Mouse (Mus musculus) neural tube, embryonic 14.5 days (tissue): ENCODE results near the gene Selplg. TPM values are rescaled to one million over a fixed set of nuclear protein-coding genes. Genes with fewer than 3 reads are reported as not detected.

ENCODE experiments used
- ATAC-seq: fragments of 200-750 bp; cut with Nextera tagmentation; 2 replicates; pipeline ENCODE4 v1.8.0; 2017; ENCODE audit warnings: low read depth, mild to moderate bottlenecking, moderate TSS enrichment, moderate library complexity
- H3K27ac ChIP-seq: fragments of 300-500 bp; sonication (generic); 2 replicates; pipeline ENCODE4 v1.5.1; 2014; ENCODE audit warnings: low read depth, mild to moderate bottlenecking, control low read depth, low read length, moderate library complexity, mixed read lengths
- H3K27me3 ChIP-seq: fragments of 300-500 bp; sonication (generic); 2 replicates; pipeline ENCODE4 v1.6.1; 2014; ENCODE audit warnings: low read length; ENCODE audit not compliant: control insufficient read depth, insufficient read depth
- H3K36me3 ChIP-seq: fragments of 300-500 bp; sonication (generic); 2 replicates; pipeline ENCODE4 v1.6.1; 2014; ENCODE audit warnings: low read length, mixed read lengths; ENCODE audit not compliant: control insufficient read depth, insufficient read depth
- H3K4me1 ChIP-seq: fragments of 300-500 bp; sonication (generic); 2 replicates; pipeline ENCODE4 v1.6.1; 2014; ENCODE audit warnings: low read length; ENCODE audit not compliant: control insufficient read depth, insufficient read depth
- H3K4me2 ChIP-seq: fragments of 300-500 bp; sonication (generic); 2 replicates; pipeline ENCODE4 v1.6.1; 2014; ENCODE audit warnings: mild to moderate bottlenecking, low read depth, low read length, control low read depth
- H3K4me3 ChIP-seq: fragments of 300-500 bp; sonication (generic); 2 replicates; pipeline ENCODE4 v1.5.1; 2014; ENCODE audit warnings: low read depth, low read length, control low read depth, mixed read lengths
- H3K9ac ChIP-seq: fragments of 300-500 bp; sonication (generic); replicated peaks from 2 replicates; pipeline ENCODE4 v1.6.1; 2014; ENCODE audit warnings: low read depth, mild to moderate bottlenecking, control low read depth, low read length, mixed read lengths
- H3K9me3 ChIP-seq: fragments of 300-500 bp; sonication (generic); 2 replicates; pipeline ENCODE4 v1.6.1; 2016; ENCODE audit warnings: low read length; ENCODE audit not compliant: control insufficient read depth
- WGBS: fragments of 180-500 bp; shearing (Covaris S2); extraction: QIAGEN DNeasy Blood & Tissue Kit; methylation state at CpG from one replicate; pipeline ENCODE4 v1.1.7; 2014; 5-methylcytosine and 5-hydroxymethylcytosine counted together
- polyA plus RNA-seq: library from polyadenylated mRNA; unstranded; fragments of >200 nt; fragmentation: Nextera tagmentation; extraction: Ambion mirVana; gene quantifications from 2 replicates; pipeline ENCODE4 v1.2.1, GENCODE M21; 2014

Selplg gene
- polyA plus RNA-seq, 1 experiment from 2014 or later, result 1.8 TPM

DNA sequence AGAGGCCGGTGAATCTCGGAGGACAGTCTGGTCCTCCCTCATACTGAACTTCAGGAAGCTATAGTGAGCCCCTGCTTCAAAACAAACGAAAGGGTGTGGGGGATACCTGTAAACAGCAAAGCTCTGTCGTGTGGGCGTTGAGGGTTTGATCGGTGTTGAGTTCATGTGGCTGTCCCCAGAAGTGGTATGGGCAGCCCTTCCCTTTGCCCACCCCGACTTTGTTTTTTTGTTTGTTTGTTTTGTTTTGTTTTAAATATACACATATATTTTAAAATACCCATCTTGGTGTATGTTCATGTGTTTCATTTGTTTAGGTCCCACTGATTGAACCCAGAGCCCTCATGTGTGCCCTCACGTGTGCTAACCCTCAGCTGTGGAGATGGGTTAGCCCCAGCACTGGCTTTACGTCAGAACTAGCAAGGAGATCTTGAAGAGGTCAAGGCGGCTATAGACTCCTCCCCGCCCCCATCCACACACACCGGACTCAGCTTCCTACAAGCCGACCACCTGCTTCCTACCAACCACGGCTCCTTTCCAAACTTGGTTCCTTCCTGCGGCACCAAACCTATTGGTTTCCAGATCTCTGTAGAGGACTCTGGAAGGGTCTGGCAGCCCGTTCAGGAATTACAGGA is 988 bp upstream of the Selplg start:
- WGBS, result 72% methylated on average over 16 of the region's 16 CpGs
- no peak for ATAC-seq
- H3K36me3 ChIP-seq, result no peaks in the 10 kb centered on the region

DNA sequence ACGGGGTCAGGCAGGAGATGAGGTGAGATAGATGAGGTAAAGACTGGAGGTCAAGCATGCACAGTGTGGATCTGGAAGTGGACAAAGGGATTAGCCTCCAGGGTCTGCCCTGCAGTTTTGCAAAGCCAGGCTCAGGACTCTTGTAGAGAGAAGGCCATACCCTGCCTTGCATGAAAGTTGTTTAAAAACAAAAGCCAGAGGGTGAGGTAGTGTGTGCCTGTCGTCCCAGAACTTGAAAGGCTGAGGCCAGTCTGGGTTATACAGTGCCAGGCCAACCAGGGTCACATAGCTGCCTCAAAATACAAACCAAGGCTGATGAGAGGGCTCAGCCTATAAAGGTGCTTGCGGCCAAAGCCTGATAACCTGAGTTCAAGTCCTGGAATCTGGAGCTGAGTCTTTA is 703 bp downstream of the Selplg start:
- Histone ChIP-seq H3K36me3 (no peaks in the 10 kb centered on the region), H3K27me3 (no peaks in the 10 kb centered on the region), H3K4me3 (no peak overlapping the region), H3K9me3 (no peaks in the 10 kb centered on the region), H3K27ac (no peak overlapping the region), H3K4me2 (no peak overlapping the region), H3K9ac (no peak overlapping the region), H3K4me1 (no peaks in the 10 kb centered on the region)
- ATAC-seq, result no peak
- WGBS, result 69% methylated on average over 3 of the region's 3 CpGs

More for the DNA sequence above, 988 bp upstream of the Selplg start:
- Histone ChIP-seq H3K4me2 (no peak overlapping the region), H3K9ac (no peak overlapping the region), H3K27me3 (no peaks in the 10 kb centered on the region), H3K4me1 (no peaks in the 10 kb centered on the region), H3K4me3 (no peak overlapping the region), H3K9me3 (no peaks in the 10 kb centered on the region), H3K27ac (no peak overlapping the region)

DNA sequence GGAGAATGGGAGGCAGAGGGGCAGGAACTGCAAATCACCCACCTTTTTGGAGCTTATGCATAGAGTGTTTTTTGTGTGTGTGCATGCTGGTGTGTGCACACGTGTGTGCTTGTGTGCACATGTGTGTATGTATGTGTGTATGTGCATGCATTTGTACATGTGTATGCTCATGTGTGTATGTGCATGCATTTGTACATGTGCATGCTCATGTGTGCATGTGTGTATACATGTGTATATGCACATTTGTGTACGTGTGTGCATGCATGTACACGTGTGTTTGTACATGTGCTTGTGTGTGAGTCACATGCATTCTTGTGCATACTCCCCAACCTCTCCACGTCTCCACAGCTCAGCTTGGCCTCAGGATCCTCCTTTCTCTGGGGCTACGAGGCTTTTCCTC is 1.6 kb downstream of the Selplg start:
- H3K9me3 ChIP-seq, result no peaks in the 10 kb centered on the region
- H3K4me3 ChIP-seq, result no peak overlapping the region
- ATAC-seq, result no peak
- no peak overlapping the region for H3K9ac ChIP-seq
- no peaks in the 10 kb centered on the region for H3K4me1 ChIP-seq
- WGBS, result 89% methylated on average over 5 of the region's 5 CpGs
- H3K4me2 ChIP-seq, result no peak overlapping the region
- no peaks in the 10 kb centered on the region for H3K27me3 ChIP-seq
- no peak overlapping the region for H3K27ac ChIP-seq
- H3K36me3 ChIP-seq, result no peaks in the 10 kb centered on the region

DNA sequence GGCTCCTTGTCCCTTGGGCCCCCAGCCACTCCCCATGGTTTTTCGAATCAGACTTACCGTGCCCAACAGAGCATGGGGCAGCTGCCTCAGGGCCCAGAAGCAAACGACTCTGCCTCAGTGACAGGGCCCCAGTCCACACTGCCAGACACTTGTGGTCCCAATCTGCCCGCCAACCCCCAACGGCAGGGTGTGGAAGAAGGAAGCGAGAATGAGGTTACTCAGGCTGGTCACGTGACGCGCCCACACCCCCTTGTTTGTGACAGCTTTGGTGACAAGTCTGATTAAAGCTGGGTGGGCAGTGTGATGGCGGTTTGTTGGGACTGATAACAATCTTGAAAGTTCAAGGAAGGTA is 2.2 kb downstream of the Selplg start:
- H3K4me3 ChIP-seq, result no peak overlapping the region
- H3K27ac ChIP-seq, result no peak overlapping the region
- H3K36me3 ChIP-seq, result no peaks in the 10 kb centered on the region
- no peak for ATAC-seq
- WGBS, result 74% methylated on average over 10 of the region's 10 CpGs
- H3K9me3 ChIP-seq, result no peaks in the 10 kb centered on the region
- no peak overlapping the region for H3K9ac ChIP-seq
- H3K4me1 ChIP-seq, result no peaks in the 10 kb centered on the region
- no peaks in the 10 kb centered on the region for H3K27me3 ChIP-seq
- H3K4me2 ChIP-seq, result no peak overlapping the region

DNA sequence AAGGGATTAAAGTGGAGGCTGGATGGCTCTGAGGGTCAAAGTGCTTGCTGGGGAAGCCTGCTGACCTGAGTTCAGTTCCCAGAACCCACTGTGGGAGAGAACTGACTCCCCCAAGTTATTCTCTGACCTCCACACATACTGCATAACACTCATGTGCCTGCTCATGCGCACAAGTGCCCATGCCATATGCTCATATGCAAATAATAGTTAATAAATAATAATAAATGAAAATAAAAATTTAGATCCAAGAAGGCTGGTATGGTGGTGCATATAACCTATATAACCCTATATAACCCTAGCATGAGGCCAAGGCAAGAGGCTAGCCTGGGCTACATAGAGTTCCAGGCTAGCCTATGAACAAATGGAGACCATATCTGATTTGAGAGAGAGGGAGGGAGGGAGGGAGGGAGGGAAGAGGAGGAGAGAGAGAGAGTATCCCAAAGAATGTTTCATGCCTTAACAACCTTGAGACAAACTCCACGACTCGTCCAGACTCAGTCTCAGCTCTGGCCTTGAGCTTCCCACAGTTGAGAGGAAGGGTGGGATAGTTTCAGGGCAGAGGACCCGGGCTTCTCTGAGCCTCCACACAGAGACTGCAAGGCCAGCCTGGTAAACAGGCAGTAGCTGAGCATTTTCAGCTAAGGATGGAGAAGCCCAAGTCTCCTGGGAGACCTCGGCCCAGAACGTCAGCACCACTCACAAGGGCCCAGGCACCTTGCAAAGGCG is 2.7 kb downstream of the Selplg start:
- H3K27me3 ChIP-seq, result no peaks in the 10 kb centered on the region
- WGBS, result 83% methylated on average over 7 of the region's 7 CpGs
- H3K9me3 ChIP-seq, result no peaks in the 10 kb centered on the region
- no peak overlapping the region for H3K4me3 ChIP-seq
- H3K4me2 ChIP-seq, result no peak overlapping the region
- no peaks in the 10 kb centered on the region for H3K36me3 ChIP-seq
- H3K27ac ChIP-seq, result no peak overlapping the region
- H3K4me1 ChIP-seq, result no peaks in the 10 kb centered on the region
- no peak overlapping the region for H3K9ac ChIP-seq
- no peak for ATAC-seq

DNA sequence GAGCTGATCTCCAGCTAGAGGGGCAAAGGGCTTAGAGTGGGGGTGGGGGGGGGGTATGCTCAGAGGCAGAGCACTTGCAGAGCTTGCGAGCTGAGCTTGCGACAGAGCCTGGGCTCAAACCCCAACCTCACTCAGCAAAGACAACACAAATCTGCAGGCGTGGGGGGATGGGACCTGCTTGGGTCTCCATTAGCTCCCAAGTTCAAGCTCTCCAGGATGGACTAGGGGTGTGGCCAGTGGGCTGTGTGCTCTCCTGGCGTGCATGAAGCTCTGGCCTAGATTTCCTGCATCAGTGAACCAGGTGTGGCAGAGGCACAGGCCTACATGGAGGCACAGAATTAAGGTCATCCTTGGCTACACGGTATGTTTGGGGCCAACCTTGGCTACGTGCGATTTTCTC is 4.0 kb downstream of the Selplg start:
- Histone ChIP-seq H3K36me3 (no peaks in the 10 kb centered on the region), H3K27me3 (no peaks in the 10 kb centered on the region), H3K27ac (no peak overlapping the region), H3K4me3 (no peak overlapping the region), H3K4me2 (no peak overlapping the region), H3K9ac (no peak overlapping the region), H3K4me1 (no peaks in the 10 kb centered on the region), H3K9me3 (no peaks in the 10 kb centered on the region)
- WGBS, result 67% methylated on average over 7 of the region's 7 CpGs
- ATAC-seq, result no peak

DNA sequence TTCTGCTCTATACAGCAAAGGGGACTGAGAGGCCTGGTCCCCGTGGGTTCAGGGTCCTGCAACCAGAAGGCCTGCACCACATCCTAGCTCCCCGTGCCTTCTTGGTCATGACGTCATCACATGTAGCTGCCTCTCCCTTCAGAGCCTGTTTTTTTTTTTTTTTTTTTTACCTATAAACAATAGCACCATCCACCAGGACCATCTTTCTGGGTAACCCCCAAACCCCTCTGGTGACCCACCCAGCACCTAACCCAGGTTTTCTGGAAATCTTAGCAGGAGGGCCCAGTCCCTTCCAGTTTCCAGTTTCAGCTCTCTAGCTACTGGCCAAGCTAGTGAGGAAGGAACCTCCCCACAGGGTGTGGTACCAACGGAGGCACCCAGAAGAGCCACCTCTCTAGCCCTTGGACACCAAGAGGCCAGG is 4.4 kb downstream of the Selplg start:
- H3K36me3 ChIP-seq, result no peaks in the 10 kb centered on the region
- ATAC-seq, result no peak
- no peak overlapping the region for H3K9ac ChIP-seq
- H3K9me3 ChIP-seq, result no peaks in the 10 kb centered on the region
- no peaks in the 10 kb centered on the region for H3K27me3 ChIP-seq
- H3K27ac ChIP-seq, result no peak overlapping the region
- WGBS, result 64% methylated on average over 4 of the region's 4 CpGs
- H3K4me2 ChIP-seq, result no peak overlapping the region
- H3K4me1 ChIP-seq, result no peaks in the 10 kb centered on the region
- H3K4me3 ChIP-seq, result no peak overlapping the region

DNA sequence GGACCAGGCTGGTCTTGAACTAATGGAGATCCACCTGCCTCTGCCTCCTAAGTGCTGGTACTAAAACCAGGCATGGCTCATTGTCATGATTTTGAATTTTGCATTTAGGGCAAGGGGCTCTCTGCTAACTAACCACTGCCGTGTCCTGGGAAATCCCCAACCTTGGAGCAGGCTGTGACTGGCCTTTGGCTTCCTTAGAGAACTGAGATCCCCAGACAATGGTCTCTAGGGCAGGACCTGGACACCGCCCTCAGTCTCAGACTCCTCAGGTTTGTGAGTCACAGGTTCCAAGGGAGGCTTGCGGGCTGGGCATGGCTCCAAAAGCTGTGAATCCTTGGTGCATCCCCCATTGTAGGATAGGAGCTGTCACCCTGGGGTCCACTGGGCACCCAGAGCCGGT is 5.8 kb downstream of the Selplg start:
- H3K9me3 ChIP-seq, result no peaks in the 10 kb centered on the region
- no peak overlapping the region for H3K27ac ChIP-seq
- no peaks in the 10 kb centered on the region for H3K4me1 ChIP-seq
- 93% methylated on average over 4 of the region's 4 CpGs for WGBS
- no peaks in the 10 kb centered on the region for H3K27me3 ChIP-seq
- H3K4me2 ChIP-seq, result no peak overlapping the region
- no peak overlapping the region for H3K9ac ChIP-seq
- no peak for ATAC-seq
- no peaks in the 10 kb centered on the region for H3K36me3 ChIP-seq
- no peak overlapping the region for H3K4me3 ChIP-seq

DNA sequence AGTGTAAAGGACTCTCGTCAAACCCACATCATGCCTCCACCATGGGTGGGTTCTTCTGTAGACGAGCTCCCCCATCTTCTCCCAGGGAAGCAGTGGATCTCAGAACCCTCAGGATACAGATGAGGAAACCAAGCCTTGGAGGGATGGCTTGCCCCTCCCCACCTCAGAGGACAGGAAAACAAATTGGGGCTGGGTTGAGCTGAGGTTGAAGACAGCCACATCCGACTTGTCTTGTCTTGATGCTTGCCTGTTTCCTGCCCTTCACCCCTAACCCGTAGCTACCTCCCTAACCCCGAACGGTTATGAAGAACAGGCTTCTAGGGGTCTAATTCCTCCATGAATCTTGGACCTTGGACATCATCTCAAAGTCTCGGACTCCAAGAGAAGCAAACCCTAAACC is 6.9 kb downstream of the Selplg start:
- Histone ChIP-seq H3K36me3 (no peaks in the 10 kb centered on the region), H3K4me3 (no peak overlapping the region), H3K9me3 (no peaks in the 10 kb centered on the region), H3K27ac (no peak overlapping the region), H3K27me3 (no peaks in the 10 kb centered on the region), H3K4me2 (no peak overlapping the region), H3K9ac (no peak overlapping the region), H3K4me1 (no peaks in the 10 kb centered on the region)
- ATAC-seq, result no peak
- WGBS, result 88% methylated on average over 7 of the region's 7 CpGs
